Mouse (Mus musculus): Measurements from ENCODE around the gene Scamp5. TPM values are rescaled to one million over a fixed set of nuclear protein-coding genes. Genes with fewer than 3 reads are reported as not detected.

The Scamp5 gene
- polyA plus RNA-seq (2017; shearing (Covaris generic)), result 1 to 10 TPM in 1 of 2 experiments, under 1 TPM in 1; 0.40 to 2.3 TPM

GRCm38 (mm10) chr9:57467896-57468549, at the start of gene Scamp5:
TSS of gene Scamp5 (minus strand) at chr9:57468060.

GRCm38 (mm10) chr9:57503622-57504380, 35.9 kb upstream of the Scamp5 start, which contains the start of gene Rpp25:
TSS of gene Rpp25 (plus strand) at chr9:57504026.

GRCm38 (mm10) chr9:57439522-57440295, 28.2 kb downstream of the Scamp5 start, which contains the start of gene Ppcdc:
TSS of gene Ppcdc (minus strand) at chr9:57440124.

Other genes with a start within 250 kb of the Scamp5 start
- gene Trcg1, start 231.5 kb downstream of the Scamp5 start, polyA plus RNA-seq (2017; shearing (Covaris generic)), result 1 to 10 TPM in 1 of 2 experiments, under 1 TPM in 1; 0.27 to 2.2 TPM
- gene 1700017B05Rik, start 205.4 kb downstream of the Scamp5 start, polyA plus RNA-seq (2017; shearing (Covaris generic)), result 10 to 100 TPM; 35.4 to 55.2 TPM
- gene Ppcdc, start 27.9 kb downstream of the Scamp5 start, polyA plus RNA-seq (2017; shearing (Covaris generic)), result 100 to 1,000 TPM; 114 to 157 TPM
- 1 to 10 TPM in 1 of 2 experiments, under 1 TPM in 1; 0.51 to 3.2 TPM for gene Rpp25, start 36.0 kb upstream of the Scamp5 start, polyA plus RNA-seq (2017; shearing (Covaris generic))
- 100 to 1,000 TPM; 260 to 294 TPM for gene Cox5a, start 53.2 kb upstream of the Scamp5 start, polyA plus RNA-seq (2017; shearing (Covaris generic))
- gene Fam219b, start 69.5 kb upstream of the Scamp5 start, polyA plus RNA-seq (2017; shearing (Covaris generic)), result 10 to 100 TPM; 22.1 to 26.9 TPM
- gene Mpi, start 84.7 kb upstream of the Scamp5 start, polyA plus RNA-seq (2017; shearing (Covaris generic)), result 10 to 100 TPM; 17.6 to 21.5 TPM
- 100 to 1,000 TPM in 1 of 2 experiments, 10 to 100 TPM in 1; 91.1 to 103 TPM for gene Scamp2, start 92.9 kb upstream of the Scamp5 start, polyA plus RNA-seq (2017; shearing (Covaris generic))
- 100 to 1,000 TPM in 1 of 2 experiments, 10 to 100 TPM in 1; 82.7 to 102 TPM for gene Ulk3, start 121.4 kb upstream of the Scamp5 start, polyA plus RNA-seq (2017; shearing (Covaris generic))
- gene Cplx3, start 138.2 kb upstream of the Scamp5 start, polyA plus RNA-seq (2017; shearing (Covaris generic)), result not detected
- not detected for gene Lman1l, start 152.7 kb upstream of the Scamp5 start, polyA plus RNA-seq (2017; shearing (Covaris generic))
- 100 to 1,000 TPM; 182 to 188 TPM for gene Csk, start 185.6 kb upstream of the Scamp5 start, polyA plus RNA-seq (2017; shearing (Covaris generic))
- gene Cyp1a2, start 215.6 kb upstream of the Scamp5 start, polyA plus RNA-seq (2017; shearing (Covaris generic)), result not detected
- gene Cyp1a1, start 219.9 kb upstream of the Scamp5 start, polyA plus RNA-seq (2017; shearing (Covaris generic)), result not detected
- 10 to 100 TPM; 35.0 to 39.6 TPM for gene Edc3, start 240.5 kb upstream of the Scamp5 start, polyA plus RNA-seq (2017; shearing (Covaris generic))

Data from inflammation-experienced regulatory T-cells (primary cell).